Mouse (Mus musculus): ENCODE results near the gene Fh1. TPM values are rescaled to one million over a fixed set of nuclear protein-coding genes. Genes with fewer than 3 reads are reported as not detected.

Fh1 gene
- polyA plus RNA-seq, 1 experiment from 2014 or later = 75.4 TPM

- no peak overlapping the region for H3K4me3 ChIP-seq (replicated peaks)
- 66% methylated on average over 7 of the region's 7 CpGs for WGBS (ENCODE audit: insufficient replicate concordance)
- H3K36me3 ChIP-seq (replicated peaks) = no peaks in the 10 kb centered on the region
- ATAC-seq (ENCODE audit: insufficient read depth) = no peak
- H3K27ac ChIP-seq (replicated peaks) = no peak overlapping the region
- no peak overlapping the region for H3K4me2 ChIP-seq
- no peaks in the 10 kb centered on the region for H3K27me3 ChIP-seq
- no peaks in the 10 kb centered on the region for H3K4me1 ChIP-seq (replicated peaks)
- H3K9me3 ChIP-seq (replicated peaks) = no peaks in the 10 kb centered on the region
- no peak overlapping the region for H3K9ac ChIP-seq
Observed at GRCm38 (mm10) chr1:175580346-175580745, 45.1 kb downstream of the Fh1 start.

- no peaks in the 10 kb centered on the region for H3K4me1 ChIP-seq (replicated peaks)
- no peaks in the 10 kb centered on the region for H3K9me3 ChIP-seq (replicated peaks)
- H3K27ac ChIP-seq (replicated peaks) = no peak overlapping the region
- no peak overlapping the region for H3K4me2 ChIP-seq
- H3K36me3 ChIP-seq (replicated peaks) = no peaks in the 10 kb centered on the region
- H3K4me3 ChIP-seq (replicated peaks) = no peak overlapping the region
- no peaks in the 10 kb centered on the region for H3K27me3 ChIP-seq
- H3K9ac ChIP-seq = no peak overlapping the region
- 59% methylated on average over 9 of the region's 9 CpGs for WGBS (ENCODE audit: insufficient replicate concordance)
- no peak for ATAC-seq (ENCODE audit: insufficient read depth)
Observed at GRCm38 (mm10) chr1:175579598-175580235, 45.7 kb downstream of the Fh1 start.

DNA sequence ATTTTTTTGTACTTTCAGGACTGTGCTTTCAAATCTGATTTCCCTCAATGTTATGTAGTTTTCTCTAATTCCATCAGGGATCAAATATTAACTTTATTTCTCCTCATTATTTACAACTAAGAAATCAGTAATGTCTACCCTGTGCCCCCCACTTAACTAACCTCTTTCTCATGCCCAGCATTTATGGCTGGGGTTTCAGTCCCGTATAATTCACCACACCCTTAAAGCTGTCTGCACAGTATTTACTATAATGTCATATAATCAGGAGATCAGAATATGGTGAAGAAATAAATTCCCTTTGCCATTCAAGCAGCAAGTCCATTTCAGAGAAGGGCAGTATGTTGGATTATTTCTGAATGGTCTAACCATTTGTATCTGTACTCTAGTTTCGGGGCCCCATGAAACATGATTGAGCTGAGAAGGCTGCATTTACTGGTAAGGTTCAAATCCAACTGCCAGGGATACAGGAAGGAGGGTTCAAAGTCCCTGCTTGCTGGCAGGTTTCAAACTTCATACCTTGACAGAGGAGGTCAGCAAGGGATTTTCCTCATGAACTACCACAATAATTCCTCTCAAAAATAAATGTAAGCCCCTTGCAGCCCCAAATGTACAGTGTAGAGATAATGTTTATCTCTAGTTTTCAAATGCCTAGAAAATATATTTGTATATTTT, 46.9 kb downstream of the Fh1 start:
- Histone ChIP-seq H3K4me1 (replicated peaks) (no peaks in the 10 kb centered on the region), H3K4me3 (replicated peaks) (no peak overlapping the region), H3K4me2 (no peak overlapping the region), H3K9ac (no peak overlapping the region), H3K9me3 (replicated peaks) (no peaks in the 10 kb centered on the region), H3K27ac (replicated peaks) (no peak overlapping the region), H3K36me3 (replicated peaks) (no peaks in the 10 kb centered on the region), H3K27me3 (no peaks in the 10 kb centered on the region)
- 50% methylated on average over 2 of the region's 2 CpGs for WGBS (ENCODE audit: insufficient replicate concordance)
- ATAC-seq (ENCODE audit: insufficient read depth) = no peak

GRCm38 (mm10) chr1:175574129-175574528, 51.3 kb downstream of the Fh1 start:
- no peaks in the 10 kb centered on the region for H3K9me3 ChIP-seq (replicated peaks)

DNA sequence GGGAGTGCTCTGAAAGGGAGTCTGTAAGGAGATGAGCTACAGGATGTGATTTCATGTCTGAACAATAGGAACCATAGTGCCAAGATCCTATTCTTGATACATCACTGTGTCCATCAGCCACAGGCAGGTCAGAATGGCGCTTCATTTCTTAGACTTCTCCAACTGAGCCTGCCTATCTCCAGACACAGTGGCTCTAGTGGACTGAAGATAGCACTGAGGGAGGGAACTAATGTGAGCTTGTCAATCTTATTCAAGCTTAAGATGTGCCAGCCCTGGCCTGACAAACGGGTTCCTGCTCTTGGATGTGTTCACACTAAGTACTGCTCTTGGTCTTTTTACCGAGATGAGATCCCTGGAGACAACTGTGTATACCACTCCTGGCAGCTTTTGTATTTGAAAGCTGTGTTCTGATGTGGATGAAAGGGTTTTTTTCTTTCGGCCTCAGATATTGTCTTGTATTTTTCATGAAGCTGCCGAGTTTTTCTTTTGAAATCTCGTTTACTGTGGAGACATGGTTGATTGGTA, 59.8 kb downstream of the Fh1 start:
- no peak for ATAC-seq (ENCODE audit: insufficient read depth)
- no peak overlapping the region for H3K9ac ChIP-seq
- H3K27me3 ChIP-seq = no peaks in the 10 kb centered on the region
- no peak overlapping the region for H3K27ac ChIP-seq (replicated peaks)
- WGBS (ENCODE audit: insufficient replicate concordance) = 53% methylated on average over 6 of the region's 6 CpGs
- no peaks in the 10 kb centered on the region for H3K4me1 ChIP-seq (replicated peaks)
- H3K9me3 ChIP-seq (replicated peaks) = no peaks in the 10 kb centered on the region
- H3K4me3 ChIP-seq (replicated peaks) = no peak overlapping the region
- H3K36me3 ChIP-seq (replicated peaks) = no peaks in the 10 kb centered on the region
- H3K4me2 ChIP-seq = no peak overlapping the region

More at GRCm38 (mm10) chr1:175574129-175574528, 51.3 kb downstream of the Fh1 start:
- ATAC-seq (ENCODE audit: insufficient read depth) = no peak
- Histone ChIP-seq H3K4me2 (no peak overlapping the region), H3K36me3 (replicated peaks) (no peaks in the 10 kb centered on the region), H3K4me1 (replicated peaks) (no peaks in the 10 kb centered on the region), H3K27me3 (no peaks in the 10 kb centered on the region), H3K9ac (no peak overlapping the region), H3K4me3 (replicated peaks) (no peak overlapping the region), H3K27ac (replicated peaks) (no peak overlapping the region)
- 54% methylated on average over 2 of the region's 2 CpGs for WGBS (ENCODE audit: insufficient replicate concordance)

- Histone ChIP-seq H3K9ac (no peak overlapping the region), H3K36me3 (replicated peaks) (no peaks in the 10 kb centered on the region), H3K9me3 (replicated peaks) (no peaks in the 10 kb centered on the region), H3K27ac (replicated peaks) (no peak overlapping the region), H3K4me3 (replicated peaks) (no peak overlapping the region), H3K27me3 (no peaks in the 10 kb centered on the region), H3K4me2 (no peak overlapping the region), H3K4me1 (replicated peaks) (no peaks in the 10 kb centered on the region)
- no peak for ATAC-seq (ENCODE audit: insufficient read depth)
- 59% methylated on average over 4 of the region's 4 CpGs for whole genome bisulfite sequencing (ENCODE audit: insufficient replicate concordance)
Observed at GRCm38 (mm10) chr1:175564321-175564720, 61.1 kb downstream of the Fh1 start.

DNA sequence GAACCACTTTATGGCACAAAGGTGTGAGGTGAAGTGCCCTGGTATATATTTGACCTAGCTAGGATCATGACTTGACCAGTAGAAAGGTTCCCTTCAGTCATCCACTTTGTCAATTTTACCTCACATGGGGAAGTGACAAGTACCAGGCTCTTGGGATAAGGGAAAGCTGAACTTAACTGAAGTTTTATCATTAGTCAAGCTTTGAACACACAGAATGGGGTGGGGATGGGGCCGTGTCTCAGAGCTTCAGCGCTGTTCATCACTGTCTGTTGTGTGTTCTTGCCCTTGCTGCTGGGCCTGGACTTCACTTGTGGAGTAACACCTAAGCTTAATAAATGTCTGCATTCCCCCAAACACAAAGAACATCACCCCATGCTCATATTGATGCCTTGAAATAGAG, 63.1 kb downstream of the Fh1 start:
- Histone ChIP-seq H3K9ac (no peak overlapping the region), H3K4me3 (replicated peaks) (no peak overlapping the region), H3K4me2 (no peak overlapping the region), H3K27ac (replicated peaks) (no peak overlapping the region), H3K4me1 (replicated peaks) (no peaks in the 10 kb centered on the region), H3K36me3 (replicated peaks) (no peaks in the 10 kb centered on the region), H3K27me3 (no peaks in the 10 kb centered on the region), H3K9me3 (replicated peaks) (no peaks in the 10 kb centered on the region)
- WGBS (ENCODE audit: insufficient replicate concordance) = 67% methylated on average over 2 of the region's 2 CpGs
- ATAC-seq (ENCODE audit: insufficient read depth) = no peak

DNA sequence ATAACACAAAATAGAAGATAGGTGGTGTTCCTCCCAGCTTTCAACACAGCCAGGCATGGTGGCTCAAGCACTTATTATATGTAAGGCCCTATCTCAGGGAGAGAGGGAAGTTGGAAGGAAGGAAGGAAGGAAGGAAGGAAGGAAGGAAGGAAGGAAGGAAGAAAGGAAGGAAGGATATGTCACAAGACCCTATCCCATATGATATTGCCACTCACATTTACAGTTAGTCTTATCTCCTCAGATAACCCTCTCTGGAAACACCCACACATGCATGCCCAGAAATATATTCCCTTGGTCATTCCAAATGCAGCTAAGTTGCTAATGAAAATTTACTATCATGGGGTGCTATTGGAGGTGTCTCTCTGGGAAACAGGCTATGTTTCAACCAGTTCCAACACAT, 63.6 kb downstream of the Fh1 start:
- Histone ChIP-seq H3K4me3 (replicated peaks) (no peak overlapping the region), H3K27ac (replicated peaks) (no peak overlapping the region), H3K9me3 (replicated peaks) (no peaks in the 10 kb centered on the region), H3K9ac (no peak overlapping the region), H3K4me2 (no peak overlapping the region), H3K4me1 (replicated peaks) (no peaks in the 10 kb centered on the region), H3K27me3 (no peaks in the 10 kb centered on the region), H3K36me3 (replicated peaks) (no peaks in the 10 kb centered on the region)
- ATAC-seq (ENCODE audit: insufficient read depth) = no peak

DNA sequence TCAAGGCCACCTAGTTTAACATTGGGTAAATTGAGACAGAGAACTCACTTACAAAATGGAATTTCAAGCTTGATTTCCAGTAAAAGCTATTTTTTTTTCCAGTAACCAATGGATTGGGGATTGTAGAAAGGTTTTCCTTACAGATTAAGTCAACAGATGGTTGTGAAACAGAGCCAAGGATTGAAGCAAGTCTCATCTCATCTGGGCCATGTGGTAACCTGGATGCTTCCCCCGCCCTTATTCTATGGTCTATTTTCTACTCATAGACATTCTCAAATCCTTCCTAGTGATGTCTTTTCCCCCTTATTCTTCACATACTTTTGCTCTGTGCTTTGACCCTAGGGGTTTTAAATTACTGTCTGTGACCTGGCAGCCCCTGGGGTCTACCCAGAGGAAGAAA, 70.8 kb downstream of the Fh1 start:
- Histone ChIP-seq H3K36me3 (replicated peaks) (no peaks in the 10 kb centered on the region), H3K4me1 (replicated peaks) (no peaks in the 10 kb centered on the region), H3K9ac (no peak overlapping the region), H3K27ac (replicated peaks) (no peak overlapping the region), H3K27me3 (no peaks in the 10 kb centered on the region), H3K4me3 (replicated peaks) (no peak overlapping the region), H3K9me3 (replicated peaks) (no peaks in the 10 kb centered on the region), H3K4me2 (no peak overlapping the region)
- 62% methylated on average over 1 of the region's 1 CpGs for WGBS (ENCODE audit: insufficient replicate concordance)
- no peak for ATAC-seq (ENCODE audit: insufficient read depth)

- H3K27ac ChIP-seq (replicated peaks) = no peak overlapping the region
- WGBS (ENCODE audit: insufficient replicate concordance) = 37% methylated on average over 3 of the region's 3 CpGs
- no peak overlapping the region for H3K4me3 ChIP-seq (replicated peaks)
- H3K36me3 ChIP-seq (replicated peaks) = no peaks in the 10 kb centered on the region
- no peak overlapping the region for H3K4me2 ChIP-seq
- no peak for ATAC-seq (ENCODE audit: insufficient read depth)
- no peaks in the 10 kb centered on the region for H3K9me3 ChIP-seq (replicated peaks)
- no peaks in the 10 kb centered on the region for H3K4me1 ChIP-seq (replicated peaks)
- H3K9ac ChIP-seq = no peak overlapping the region
- no peaks in the 10 kb centered on the region for H3K27me3 ChIP-seq
Observed at GRCm38 (mm10) chr1:175552474-175552873, 73.0 kb downstream of the Fh1 start.

GRCm38 (mm10) chr1:175550586-175550985, 74.8 kb downstream of the Fh1 start:
- 69% methylated on average over 1 of the region's 1 CpGs for WGBS (ENCODE audit: insufficient replicate concordance)
- H3K27me3 ChIP-seq = no peaks in the 10 kb centered on the region
- no peak for ATAC-seq (ENCODE audit: insufficient read depth)

More at GRCm38 (mm10) chr1:175550586-175550985, 74.8 kb downstream of the Fh1 start:
- H3K4me3 ChIP-seq (replicated peaks) = no peak overlapping the region
- no peak overlapping the region for H3K27ac ChIP-seq (replicated peaks)
- no peak overlapping the region for H3K9ac ChIP-seq
- no peaks in the 10 kb centered on the region for H3K36me3 ChIP-seq (replicated peaks)
- no peak overlapping the region for H3K4me2 ChIP-seq
- H3K4me1 ChIP-seq (replicated peaks) = no peaks in the 10 kb centered on the region
- H3K9me3 ChIP-seq (replicated peaks) = no peaks in the 10 kb centered on the region
